In genomic region chr4:139075041-139075711, GRCm38 (mm10) we compare ENCODE assay signal across 8 mouse cellular contexts. TPM values are rescaled to one million over a fixed set of nuclear protein-coding genes. Genes with fewer than 3 reads are reported as not detected.
DNase-seq lines count a peak whose midpoint lies in the region; ATAC-seq and TF ChIP-seq lines count a peak whose summit lies in the region.

Gene Htr6, minus strand, starts transcription at chr4:139075570.

- no peaks in the 10 kb centered on the region for H3K9me3 ChIP-seq in heart, embryonic 13.5 days
- peaks cover 5% of the 10 kb centered on the region for H3K9me3 ChIP-seq in CH12.LX (replicated peaks; ENCODE audit: low read length)
- H3K9me3 ChIP-seq in forebrain, embryonic 10.5 days = no peaks in the 10 kb centered on the region
- H3K9me3 ChIP-seq in liver, embryonic 13.5 days (replicated peaks) = no peaks in the 10 kb centered on the region

- H3K36me3 ChIP-seq in heart, embryonic 13.5 days = no peaks in the 10 kb centered on the region
- H3K36me3 ChIP-seq in CH12.LX (replicated peaks in 1 of 2; ENCODE audit: control insufficient read depth in 1 of 2, insufficient read depth in 1 of 2, low read length in 1 of 2) = no peaks in the 10 kb centered on the region
- no peaks in the 10 kb centered on the region for H3K36me3 ChIP-seq in forebrain, embryonic 10.5 days (replicated peaks)
- H3K36me3 ChIP-seq in liver, embryonic 13.5 days = no peaks in the 10 kb centered on the region

- WGBS in heart, embryonic 13.5 days = under 1% methylated on average over 49 of the region's 77 CpGs
- under 1% methylated on average over 77 of the region's 77 CpGs for WGBS in forebrain, embryonic 10.5 days
- WGBS in liver, embryonic 13.5 days (ENCODE audit: insufficient replicate concordance) = under 1% methylated on average over 65 of the region's 77 CpGs

- peak within 1 kb of the TSS; percentile 94 for H3K4me2 ChIP-seq in heart, embryonic 13.5 days
- peak within 1 kb of the TSS; percentile 59 for H3K4me2 ChIP-seq in CH12.LX (ENCODE audit: insufficient read depth, low read depth, poor library complexity, severe bottlenecking)
- peak within 1 kb of the TSS; percentile 58 for H3K4me2 ChIP-seq in liver, embryonic 13.5 days

- no peaks in the 10 kb centered on the region for H3K79me2 ChIP-seq in CH12.LX (replicated peaks; ENCODE audit: control insufficient read depth, extremely low read depth, insufficient read depth, poor library complexity, severe bottlenecking)

- no peak for TF ChIP-seq RAD21 in CH12.LX (IDR thresholded peaks at IDR 0.05; ENCODE audit: low read depth, low read length)

- H3K27ac ChIP-seq in heart, embryonic 13.5 days (replicated peaks) = no peak within 1 kb of the TSS
- H3K27ac ChIP-seq in CH12.LX (ENCODE audit: insufficient read depth, low read depth) = no peak within 1 kb of the TSS
- no peak within 1 kb of the TSS for H3K27ac ChIP-seq in forebrain, embryonic 10.5 days
- no peak within 1 kb of the TSS for H3K27ac ChIP-seq in liver, embryonic 13.5 days

- in situ Hi-C loops in CH12.LX (cut with MboI; ENCODE audit: low pct_ligation_motif_present, low pct_unique_long_range_greater_than_20kb, low sequenced_read_pairs) = loop anchor here (5.0 to 10.0 kb wide), 2 partner anchors 103 to 150 kb away; partner anchors contain the start of gene Tmco4

- peaks cover 18% of the 10 kb centered on the region for H3K4me1 ChIP-seq in heart, embryonic 13.5 days
- H3K4me1 ChIP-seq in CH12.LX (ENCODE audit: control insufficient read depth in 1 of 2, insufficient read depth in 2 of 2) = peaks cover 4% of the 10 kb centered on the region in 2 experiments; a peak in 2 of 4 replicates
- peaks cover 28% of the 10 kb centered on the region for H3K4me1 ChIP-seq in forebrain, embryonic 10.5 days
- H3K4me1 ChIP-seq in liver, embryonic 13.5 days (replicated peaks) = 0 out of 2 replicates have a peak, but pooled peaks cover 6% of the 10 kb centered on the region

- DNase-seq in heart, postnatal 14 days = no peak
- DNase-seq in CH12.LX (ENCODE audit: extremely low read depth) = no peak
- peak; percentile 19 for DNase-seq in forebrain, embryonic 10.5 days (ENCODE audit: extremely low spot score, low spot score)
- no peak for DNase-seq in liver, embryonic 13.5 days
- no peak for DNase-seq in adrenal gland, postnatal 4 days (ENCODE audit: low spot score in 2 of 2)
- no peak for DNase-seq in gastrocnemius, postnatal 25 days

- H3K27me3 ChIP-seq in heart, embryonic 13.5 days (replicated peaks) = peaks cover 84% of the 10 kb centered on the region
- H3K27me3 ChIP-seq in CH12.LX (replicated peaks) = peaks cover 58% of the 10 kb centered on the region
- H3K27me3 ChIP-seq in forebrain, embryonic 10.5 days (ENCODE audit: poor library complexity, severe bottlenecking) = peaks cover 74% of the 10 kb centered on the region
- peaks cover 75% of the 10 kb centered on the region for H3K27me3 ChIP-seq in liver, embryonic 13.5 days

- peak within 1 kb of the TSS; percentile 69 for H3K9ac ChIP-seq in heart, embryonic 13.5 days
- no peak within 1 kb of the TSS for H3K9ac ChIP-seq in CH12.LX (ENCODE audit: insufficient read depth, low read depth)
- H3K9ac ChIP-seq in liver, embryonic 13.5 days = no peak within 1 kb of the TSS

- TF ChIP-seq CTCF in CH12.LX (conservative IDR thresholded peaks at IDR 0.05 in 1 of 2, IDR thresholded peaks at IDR 0.05 in 1 of 2; ENCODE audit: low read depth in 2 of 2, low read length in 2 of 2) = no peak

- ATAC-seq in heart, embryonic 13.5 days (ENCODE audit: extremely low read depth, insufficient number of reproducible peaks, low FRiP score, low TSS enrichment) = no peak
- no peak for ATAC-seq in liver, embryonic 13.5 days (ENCODE audit: low read depth)
- ATAC-seq in CD4-positive, CD25-positive, alpha-beta regulatory T cell, adult 4 months = no peak

- TF ChIP-seq POLR2A in CH12.LX (IDR thresholded peaks at IDR 0.05; ENCODE audit: low read depth, low read length) = no peak

- intact Hi-C loops in heart, postnatal 14 days (cut with DNase I) = no loop called here

- H3K4me3 ChIP-seq in heart, embryonic 13.5 days = peak within 1 kb of the TSS; percentile 62
- H3K4me3 ChIP-seq in CH12.LX (replicated peaks in 1 of 3; ENCODE audit: low read depth in 2 of 3, low read length in 2 of 3, poor library complexity in 1 of 3) = peak within 1 kb of the TSS in 1 of 3 experiments; percentile 7
- H3K4me3 ChIP-seq in forebrain, embryonic 10.5 days = peak within 1 kb of the TSS; percentile 63
- peak within 1 kb of the TSS; percentile 43 for H3K4me3 ChIP-seq in liver, embryonic 13.5 days (replicated peaks)

- no peak for TF ChIP-seq EP300 in CH12.LX (IDR thresholded peaks at IDR 0.05; ENCODE audit: low read length)

- dilution Hi-C loops in CH12.LX (cut with MboI; ENCODE audit: extremely low pct_ligation_motif_present, extremely low pct_unique_long_range_greater_than_20kb, low sequenced_read_pairs) = no loop called here

TF ChIP-seq in CH12.LX, 34 proteins besides CTCF, POLR2A, EP300 and RAD21:
- no peak for TF ChIP-seq SIN3A (IDR thresholded peaks at IDR 0.05; ENCODE audit: low read length)
- TF ChIP-seq MAX (IDR thresholded peaks at IDR 0.05; ENCODE audit: low read length) = no peak
- no peak for TF ChIP-seq ZC3H11A (IDR thresholded peaks at IDR 0.05; ENCODE audit: low read depth, low read length)
- no peak for TF ChIP-seq ELF1 (IDR thresholded peaks at IDR 0.05; ENCODE audit: low read depth, low read length)
- TF ChIP-seq JUN (IDR thresholded peaks at IDR 0.05; ENCODE audit: insufficient read depth, low read depth, low read length) = no peak
- no peak for TF ChIP-seq IRF4 (IDR thresholded peaks at IDR 0.05; ENCODE audit: low read depth, low read length)
- no peak for TF ChIP-seq USF1 (IDR thresholded peaks at IDR 0.05; ENCODE audit: low read depth, low read length)
- no peak for TF ChIP-seq CHD2 (IDR thresholded peaks at IDR 0.05; ENCODE audit: low read length)
- no peak for TF ChIP-seq POLR2AphosphoS2 (IDR thresholded peaks at IDR 0.05; ENCODE audit: low read depth, low read length)
- TF ChIP-seq KAT2A (IDR thresholded peaks at IDR 0.05; ENCODE audit: insufficient replicate concordance, low read length) = no peak
- TF ChIP-seq ZMIZ1 (IDR thresholded peaks at IDR 0.05; ENCODE audit: low read depth, low read length) = no peak
- TF ChIP-seq USF2 (conservative IDR thresholded peaks at IDR 0.05; ENCODE audit: low read depth, low read length) = no peak
- TF ChIP-seq NELFE (IDR thresholded peaks at IDR 0.05; ENCODE audit: low read depth, low read length) = no peak
- no peak for TF ChIP-seq UBTF (IDR thresholded peaks at IDR 0.05; ENCODE audit: low read depth, low read length)
- TF ChIP-seq JUND (conservative IDR thresholded peaks at IDR 0.05; ENCODE audit: low read depth, low read length) = no peak
- TF ChIP-seq MXI1 (IDR thresholded peaks at IDR 0.05; ENCODE audit: low read depth, low read length) = no peak
- TF ChIP-seq BHLHE40 (IDR thresholded peaks at IDR 0.05; ENCODE audit: low read depth, low read length) = no peak
- no peak for TF ChIP-seq E2F4 (IDR thresholded peaks at IDR 0.05; ENCODE audit: insufficient replicate concordance, low read depth, low read length)
- no peak for TF ChIP-seq ETS1 (conservative IDR thresholded peaks at IDR 0.05; ENCODE audit: low read depth, low read length)
TF ChIP-seq in CH12.LX: peak in this region for 0.

RNA-seq across cellular contexts. Expression of gene Htr6, which starts in this region (rescaled TPM):
- polyA plus RNA-seq in heart, embryonic 13.5 days (2015; fragmentation: Nextera tagmentation; extraction: Ambion mirVana) = not detected in 2 replicates
- total RNA-seq in heart, postnatal 14 days (2021) = not detected
- not detected in 2 replicates for total RNA-seq in CH12.LX (2012; rRNA removed)
- total RNA-seq in CH12.LX (2014; rRNA removed) = not detected in 2 replicates
- polyA plus RNA-seq in CH12.LX (2012; ENCODE audit: insufficient read length, low read depth) = not detected in 2 replicates
- polyA plus RNA-seq in forebrain, embryonic 10.5 days (2016; fragmentation: Nextera tagmentation; extraction: Ambion mirVana) = 0.07 and 0.12 TPM in 2 replicates
- polyA plus RNA-seq in liver, embryonic 13.5 days (2015; fragmentation: Nextera tagmentation; extraction: Ambion mirVana) = not detected in 2 replicates
- total RNA-seq in adrenal gland, postnatal 4 days (2021) = under 1 TPM; 0.76 to 0.84 TPM
- polyA plus RNA-seq in CD4-positive, CD25-positive, alpha-beta regulatory T cell, adult 4 months (2017; shearing (Covaris generic)) = not detected
- not detected for total RNA-seq in gastrocnemius, postnatal 25 days (2021)

Comparison
In these comparisons a context has a peak if more than half of its experiments do, and no peak if none do; other contexts are left out.
1. Peak in DNase-seq and H3K4me3 ChIP-seq in forebrain, embryonic 10.5 days; RNA of the gene not detected or under 1 TPM.